Mouse (Mus musculus): ENCODE data around the gene Trip10. TPM values are rescaled to one million over a fixed set of nuclear protein-coding genes. Genes with fewer than 3 reads are reported as not detected.

Trip10 gene
- polyA plus RNA-seq, 1 experiment, result 39.2 TPM

- H3K79me2 ChIP-seq (ENCODE audit: control insufficient read depth, insufficient read depth), result no peaks in the 10 kb centered on the region
- peaks cover 41% of the 10 kb centered on the region for H3K27me3 ChIP-seq (ENCODE audit: control insufficient read depth, insufficient read depth, insufficient read length)
- no peaks in the 10 kb centered on the region for H3K36me3 ChIP-seq (ENCODE audit: control insufficient read depth, insufficient read depth)
- H3K4me3 ChIP-seq, result no peak overlapping the region
- no peak for TF ChIP-seq E2F4 (IDR thresholded peaks at IDR 0.05; ENCODE audit: insufficient read depth)
- TF ChIP-seq MYOD1 (IDR thresholded peaks at IDR 0.05; ENCODE audit: control insufficient read depth in 1 of 3, insufficient read length in 2 of 3, low read depth in 2 of 3), result no peak
- TF ChIP-seq CEBPB (IDR thresholded peaks at IDR 0.05; ENCODE audit: insufficient read depth, poor library complexity, severe bottlenecking), result no peak
- TF ChIP-seq TCF12 (IDR thresholded peaks at IDR 0.05; ENCODE audit: insufficient read depth, poor library complexity, severe bottlenecking), result no peak
- no peak for TF ChIP-seq USF1 (IDR thresholded peaks at IDR 0.05; ENCODE audit: low read depth)
- no peak for TF ChIP-seq REST (IDR thresholded peaks at IDR 0.05; ENCODE audit: insufficient read depth, insufficient read length)
- no peak for TF ChIP-seq MYOG (IDR thresholded peaks at IDR 0.05; ENCODE audit: control insufficient read depth in 1 of 3, insufficient read depth in 1 of 3, insufficient read length in 2 of 3, low read depth in 2 of 3)
- no peak for TF ChIP-seq TCF3 (IDR thresholded peaks at IDR 0.05; ENCODE audit: insufficient read length, low read depth)
- TF ChIP-seq POLR2AphosphoS2 (IDR thresholded peaks at IDR 0.05; ENCODE audit: insufficient read length, low read depth), result no peak
- no peak for TF ChIP-seq SRF (IDR thresholded peaks at IDR 0.05; ENCODE audit: control insufficient read depth, insufficient read length, low read depth)
- TF ChIP-seq MAX (IDR thresholded peaks at IDR 0.05; ENCODE audit: low read depth), result no peak
- no peak for TF ChIP-seq POLR2A (IDR thresholded peaks at IDR 0.05; ENCODE audit: insufficient read length, low read depth)
- H3K4me2 ChIP-seq (ENCODE audit: low read depth), result no peak overlapping the region
- no peak overlapping the region for H3ac ChIP-seq (ENCODE audit: control insufficient read depth, insufficient read length)
Observed at GRCm38 (mm10) chr17:57219884-57220207, 29.4 kb upstream of the Trip10 start.

- peaks cover 48% of the 10 kb centered on the region for H3K27me3 ChIP-seq (ENCODE audit: control insufficient read depth, insufficient read depth, insufficient read length)
- TF ChIP-seq REST (IDR thresholded peaks at IDR 0.05; ENCODE audit: insufficient read depth, insufficient read length), result no peak
- TF ChIP-seq MYOD1 (IDR thresholded peaks at IDR 0.05; ENCODE audit: control insufficient read depth in 1 of 3, insufficient read length in 2 of 3, low read depth in 2 of 3), result no peak
- no peak for TF ChIP-seq TCF12 (IDR thresholded peaks at IDR 0.05; ENCODE audit: insufficient read depth, poor library complexity, severe bottlenecking)
Observed at GRCm38 (mm10) chr17:57221911-57222310, 27.3 kb upstream of the Trip10 start.

GRCm38 (mm10) chr17:57223313-57223712, 25.9 kb upstream of the Trip10 start:
- H3K27me3 ChIP-seq (ENCODE audit: control insufficient read depth, insufficient read depth, insufficient read length), result peaks cover 48% of the 10 kb centered on the region

More at GRCm38 (mm10) chr17:57221911-57222310, 27.3 kb upstream of the Trip10 start:
- H3K79me2 ChIP-seq (ENCODE audit: control insufficient read depth, insufficient read depth), result no peaks in the 10 kb centered on the region
- no peak overlapping the region for H3K4me2 ChIP-seq (ENCODE audit: low read depth)
- H3K4me3 ChIP-seq, result no peak overlapping the region
- H3ac ChIP-seq (ENCODE audit: control insufficient read depth, insufficient read length), result no peak overlapping the region
- no peaks in the 10 kb centered on the region for H3K36me3 ChIP-seq (ENCODE audit: control insufficient read depth, insufficient read depth)

GRCm38 (mm10) chr17:57227468-57227867, 21.8 kb upstream of the Trip10 start:
- H3K79me2 ChIP-seq (ENCODE audit: control insufficient read depth, insufficient read depth), result no peaks in the 10 kb centered on the region
- H3ac ChIP-seq (ENCODE audit: control insufficient read depth, insufficient read length), result no peak overlapping the region
- TF ChIP-seq REST (IDR thresholded peaks at IDR 0.05; ENCODE audit: insufficient read depth, insufficient read length) (no peak), TCF12 (IDR thresholded peaks at IDR 0.05; ENCODE audit: insufficient read depth, poor library complexity, severe bottlenecking) (no peak), USF1 (IDR thresholded peaks at IDR 0.05; ENCODE audit: low read depth) (no peak), SRF (IDR thresholded peaks at IDR 0.05; ENCODE audit: control insufficient read depth, insufficient read length, low read depth) (no peak), POLR2A (IDR thresholded peaks at IDR 0.05; ENCODE audit: insufficient read length, low read depth) (no peak), E2F4 (IDR thresholded peaks at IDR 0.05; ENCODE audit: insufficient read depth) (no peak), POLR2AphosphoS2 (IDR thresholded peaks at IDR 0.05; ENCODE audit: insufficient read length, low read depth) (no peak), MAX (IDR thresholded peaks at IDR 0.05; ENCODE audit: low read depth) (no peak), CEBPB (IDR thresholded peaks at IDR 0.05; ENCODE audit: insufficient read depth, poor library complexity, severe bottlenecking) (no peak), TCF3 (IDR thresholded peaks at IDR 0.05; ENCODE audit: insufficient read length, low read depth) (no peak), MYOG (IDR thresholded peaks at IDR 0.05; ENCODE audit: control insufficient read depth in 1 of 3, insufficient read depth in 1 of 3, insufficient read length in 2 of 3, low read depth in 2 of 3) (no peak), MYOD1 (IDR thresholded peaks at IDR 0.05; ENCODE audit: control insufficient read depth in 1 of 3, insufficient read length in 2 of 3, low read depth in 2 of 3) (no peak)
- no peaks in the 10 kb centered on the region for H3K36me3 ChIP-seq (ENCODE audit: control insufficient read depth, insufficient read depth)
- H3K4me3 ChIP-seq, result no peak overlapping the region
- no peak overlapping the region for H3K4me2 ChIP-seq (ENCODE audit: low read depth)
- H3K27me3 ChIP-seq (ENCODE audit: control insufficient read depth, insufficient read depth, insufficient read length), result peaks cover 32% of the 10 kb centered on the region

More at GRCm38 (mm10) chr17:57223313-57223712, 25.9 kb upstream of the Trip10 start:
- Histone ChIP-seq H3K4me3 (no peak overlapping the region), H3K36me3 (ENCODE audit: control insufficient read depth, insufficient read depth) (no peaks in the 10 kb centered on the region), H3K79me2 (ENCODE audit: control insufficient read depth, insufficient read depth) (no peaks in the 10 kb centered on the region), H3K4me2 (ENCODE audit: low read depth) (no peak overlapping the region), H3ac (ENCODE audit: control insufficient read depth, insufficient read length) (no peak overlapping the region)
- TF ChIP-seq USF1 (IDR thresholded peaks at IDR 0.05; ENCODE audit: low read depth) (no peak), MYOD1 (IDR thresholded peaks at IDR 0.05; ENCODE audit: control insufficient read depth in 1 of 3, insufficient read length in 2 of 3, low read depth in 2 of 3) (no peak), TCF12 (IDR thresholded peaks at IDR 0.05; ENCODE audit: insufficient read depth, poor library complexity, severe bottlenecking) (no peak), POLR2AphosphoS2 (IDR thresholded peaks at IDR 0.05; ENCODE audit: insufficient read length, low read depth) (no peak), CEBPB (IDR thresholded peaks at IDR 0.05; ENCODE audit: insufficient read depth, poor library complexity, severe bottlenecking) (no peak)

- H3K4me3 ChIP-seq, result no peak within 1 kb of the TSS
Observed at GRCm38 (mm10) chr17:57228014-57228413, 21.2 kb upstream of the Trip10 start, which contains the start of gene C3. C3 (minus strand) TSS chr17:57228136.

More at GRCm38 (mm10) chr17:57228014-57228413, 21.2 kb upstream of the Trip10 start, which contains the start of gene C3:
- no peak within 1 kb of the TSS for H3K4me2 ChIP-seq (ENCODE audit: low read depth)
- no peaks in the 10 kb centered on the region for H3K36me3 ChIP-seq (ENCODE audit: control insufficient read depth, insufficient read depth)
- no peak within 1 kb of the TSS for H3ac ChIP-seq (ENCODE audit: control insufficient read depth, insufficient read length)
- peaks cover 28% of the 10 kb centered on the region for H3K27me3 ChIP-seq (ENCODE audit: control insufficient read depth, insufficient read depth, insufficient read length)
- TF ChIP-seq SRF (IDR thresholded peaks at IDR 0.05; ENCODE audit: control insufficient read depth, insufficient read length, low read depth) (no peak), E2F4 (IDR thresholded peaks at IDR 0.05; ENCODE audit: insufficient read depth) (no peak), MYOD1 (IDR thresholded peaks at IDR 0.05; ENCODE audit: control insufficient read depth in 1 of 3, insufficient read length in 2 of 3, low read depth in 2 of 3) (no peak), TCF3 (IDR thresholded peaks at IDR 0.05; ENCODE audit: insufficient read length, low read depth) (no peak), MAX (IDR thresholded peaks at IDR 0.05; ENCODE audit: low read depth) (no peak), POLR2A (IDR thresholded peaks at IDR 0.05; ENCODE audit: insufficient read length, low read depth) (no peak), TCF12 (IDR thresholded peaks at IDR 0.05; ENCODE audit: insufficient read depth, poor library complexity, severe bottlenecking) (no peak), REST (IDR thresholded peaks at IDR 0.05; ENCODE audit: insufficient read depth, insufficient read length) (no peak), USF1 (IDR thresholded peaks at IDR 0.05; ENCODE audit: low read depth) (no peak), MYOG (IDR thresholded peaks at IDR 0.05; ENCODE audit: control insufficient read depth in 1 of 3, insufficient read depth in 1 of 3, insufficient read length in 2 of 3, low read depth in 2 of 3) (no peak), CEBPB (IDR thresholded peaks at IDR 0.05; ENCODE audit: insufficient read depth, poor library complexity, severe bottlenecking) (no peak), POLR2AphosphoS2 (IDR thresholded peaks at IDR 0.05; ENCODE audit: insufficient read length, low read depth) (no peak)
- no peaks in the 10 kb centered on the region for H3K79me2 ChIP-seq (ENCODE audit: control insufficient read depth, insufficient read depth)
